Mouse (Mus musculus) kidney, adult 11 months (tissue): ENCODE measurements around the gene Sdf2l1.
"Not testable (repeated sequence)": the region's sequence is repeated elsewhere in the genome, so short reads cannot be mapped to it uniquely, and the experiment has no call there.

ENCODE experiments used
- DNase-seq: peaks from one replicate; pipeline ENCODE4 v3.0.0; 2022

Sdf2l1 gene

GRCm38 (mm10) chr16:17132089-17132905, at the start of gene Sdf2l1:
Sdf2l1 (minus strand) TSS chr16:17132383.
- peak; percentile 97 for DNase-seq

- DNase-seq: no peak
Observed at GRCm38 (mm10) chr16:17181382-17181781, 49.2 kb upstream of the Sdf2l1 start.

- DNase-seq: no peak
Observed at GRCm38 (mm10) chr16:17179706-17180105, 47.5 kb upstream of the Sdf2l1 start.

GRCm38 (mm10) chr16:17177623-17178170, 45.5 kb upstream of the Sdf2l1 start:
- DNase-seq: no peak

GRCm38 (mm10) chr16:17175765-17176164, 43.6 kb upstream of the Sdf2l1 start:
- DNase-seq: no peak

- no peak for DNase-seq
Observed at GRCm38 (mm10) chr16:17168049-17168448, 35.9 kb upstream of the Sdf2l1 start.

- DNase-seq: no peak
Observed at GRCm38 (mm10) chr16:17167179-17167578, 35.0 kb upstream of the Sdf2l1 start.

- DNase-seq: not testable (repeated sequence)
Observed at GRCm38 (mm10) chr16:17165478-17165877, 33.3 kb upstream of the Sdf2l1 start.

GRCm38 (mm10) chr16:17154346-17154745, 22.2 kb upstream of the Sdf2l1 start:
- DNase-seq: no peak

GRCm38 (mm10) chr16:17151874-17152273, 19.7 kb upstream of the Sdf2l1 start:
- DNase-seq: no peak

- peak; percentile 49 for DNase-seq
Observed at GRCm38 (mm10) chr16:17150520-17151258, 18.5 kb upstream of the Sdf2l1 start.

- DNase-seq: no peak
Observed at GRCm38 (mm10) chr16:17148084-17148483, 15.9 kb upstream of the Sdf2l1 start.

GRCm38 (mm10) chr16:17147391-17147929, 15.3 kb upstream of the Sdf2l1 start:
- DNase-seq: no peak

GRCm38 (mm10) chr16:17146772-17147235, 14.6 kb upstream of the Sdf2l1 start, which contains the start of gene Ccdc116:
Ccdc116 (minus strand) TSS chr16:17147229.
- DNase-seq: peak; percentile 59

- DNase-seq: no peak
Observed at GRCm38 (mm10) chr16:17144339-17144738, 12.2 kb upstream of the Sdf2l1 start, which contains the start of gene Ydjc. Ydjc (plus strand) TSS chr16:17144621.

- no peak for DNase-seq
Observed at GRCm38 (mm10) chr16:17137355-17137754, 5.2 kb upstream of the Sdf2l1 start.

- DNase-seq: no peak
Observed at GRCm38 (mm10) chr16:17132906-17133200, 670 bp upstream of the Sdf2l1 start.

- no peak for DNase-seq
Observed at GRCm38 (mm10) chr16:17131191-17132088, 743 bp downstream of the Sdf2l1 start.

- peak; percentile 46 for DNase-seq
Observed at GRCm38 (mm10) chr16:17127292-17127691, 4.9 kb downstream of the Sdf2l1 start.

GRCm38 (mm10) chr16:17124871-17125520, 7.2 kb downstream of the Sdf2l1 start, which contains the start of gene 2610318N02Rik:
2610318N02Rik (minus strand) TSS chr16:17125167.
- peak; percentile 70 for DNase-seq

- DNase-seq: no peak
Observed at GRCm38 (mm10) chr16:17124119-17124870, 7.9 kb downstream of the Sdf2l1 start.
